Mouse (Mus musculus) thymus, adult 18-20 months (tissue): ENCODE results near the gene Setmar.
A peak's percentile ranks its signal among the peaks of the same experiment; 100 is the strongest.
"Not testable (repeated sequence)": the region's sequence is repeated elsewhere in the genome, so short reads cannot be mapped to it uniquely, and the experiment has no call there.

Experiments
- DNase-seq, 2 experiments: peaks; one replicate each; pipeline ENCODE4 v3.0.0; 2022; ENCODE audit warnings: mixed read lengths in 2 of 2

Gene Setmar

GRCm38 (mm10) chr6:108064918-108065526, at the start of gene Setmar:
Setmar (plus strand) TSS chr6:108065045.
- DNase-seq = peak; percentile 90 to 93

GRCm38 (mm10) chr6:108021646-108022045, 43.2 kb upstream of the Setmar start:
- no peak for DNase-seq

GRCm38 (mm10) chr6:108055041-108055440, 9.8 kb upstream of the Setmar start:
- not testable (repeated sequence) for DNase-seq

- DNase-seq = no peak
Measured at GRCm38 (mm10) chr6:108055946-108056345, 8.9 kb upstream of the Setmar start.

GRCm38 (mm10) chr6:108057353-108057752, 7.5 kb upstream of the Setmar start:
- DNase-seq = no peak

- DNase-seq = no peak
Measured at GRCm38 (mm10) chr6:108058066-108058465, 6.8 kb upstream of the Setmar start.

GRCm38 (mm10) chr6:108061121-108061520, 3.7 kb upstream of the Setmar start:
- DNase-seq = no peak

GRCm38 (mm10) chr6:108065583-108065982, 738 bp downstream of the Setmar start:
- peak; percentile 63 to 69 for DNase-seq

- no peak for DNase-seq
Measured at GRCm38 (mm10) chr6:108070947-108071346, 6.1 kb downstream of the Setmar start.

- no peak for DNase-seq
Measured at GRCm38 (mm10) chr6:108073071-108073470, 8.2 kb downstream of the Setmar start.

GRCm38 (mm10) chr6:108073931-108074330, 9.1 kb downstream of the Setmar start:
- no peak for DNase-seq

GRCm38 (mm10) chr6:108074624-108075023, 9.8 kb downstream of the Setmar start:
- DNase-seq = no peak

- no peak for DNase-seq
Measured at GRCm38 (mm10) chr6:108075857-108076256, 11.0 kb downstream of the Setmar start.

- DNase-seq = no peak
Measured at GRCm38 (mm10) chr6:108091296-108091695, 26.5 kb downstream of the Setmar start.

- DNase-seq = no peak
Measured at GRCm38 (mm10) chr6:108092646-108093045, 27.8 kb downstream of the Setmar start.

GRCm38 (mm10) chr6:108093449-108093848, 28.6 kb downstream of the Setmar start:
- DNase-seq = no peak

GRCm38 (mm10) chr6:108095445-108095844, 30.6 kb downstream of the Setmar start:
- DNase-seq = no peak

- DNase-seq = peak; percentile 11 to 31
Measured at GRCm38 (mm10) chr6:108098171-108098845, 33.5 kb downstream of the Setmar start.

- DNase-seq = no peak
Measured at GRCm38 (mm10) chr6:108098846-108099217, 34.0 kb downstream of the Setmar start.

- no peak for DNase-seq
Measured at GRCm38 (mm10) chr6:108101936-108102830, 37.3 kb downstream of the Setmar start.

- DNase-seq = no peak
Measured at GRCm38 (mm10) chr6:108107376-108107775, 42.5 kb downstream of the Setmar start.

- no peak for DNase-seq
Measured at GRCm38 (mm10) chr6:108110336-108110735, 45.5 kb downstream of the Setmar start.

- DNase-seq = no peak
Measured at GRCm38 (mm10) chr6:108111693-108112092, 46.8 kb downstream of the Setmar start.

- DNase-seq = no peak
Measured at GRCm38 (mm10) chr6:108114971-108115370, 50.1 kb downstream of the Setmar start.
